15 mouse cellular contexts compared by ENCODE assay signal in the genomic region with DNA sequence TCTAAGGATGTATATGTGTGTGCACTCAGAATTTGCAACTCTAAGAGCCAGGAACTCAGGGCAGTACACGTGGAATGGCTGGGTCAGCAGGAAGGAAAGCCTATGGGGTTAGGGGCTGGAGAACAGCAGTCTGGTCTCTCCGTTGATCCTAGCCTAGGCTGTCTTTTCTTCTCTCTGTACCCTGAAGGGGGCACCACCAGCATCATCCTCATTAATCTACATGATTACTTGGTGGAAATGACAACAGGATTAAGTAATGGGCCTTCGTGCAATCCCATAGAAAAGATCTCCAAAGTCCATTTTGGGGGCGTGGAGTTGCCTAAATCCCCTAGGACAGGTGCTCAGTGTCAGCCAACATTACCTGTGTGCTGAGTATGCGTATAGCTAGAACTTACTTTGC. TPM values are rescaled to one million over a fixed set of nuclear protein-coding genes. Genes with fewer than 3 reads are reported as not detected.
DNase-seq lines count a peak whose midpoint lies in the region; ATAC-seq and TF ChIP-seq lines count a peak whose summit lies in the region.
"Had no signal": no experiment of that assay in that cellular context is flagged by ENCODE, and none has a peak within 500 bp of the region (broad histone marks: within the 10 kb centered on the region; RNA-seq: fewer than 3 reads in every experiment).

No protein-coding gene starts in this region.

- no peak overlapping the region for H3K4me2 ChIP-seq in midbrain, embryonic 16.5 days (ENCODE audit: low read length)
- H3K4me2 ChIP-seq: liver, embryonic 11.5 days had no signal

- H3K27me3 ChIP-seq in midbrain, embryonic 16.5 days (ENCODE audit: control insufficient read depth, insufficient read depth, low read depth, low read length), result no peaks in the 10 kb centered on the region
- H3K27me3 ChIP-seq in midbrain, embryonic 10.5 days (ENCODE audit: low read depth, poor library complexity, severe bottlenecking), result no peaks in the 10 kb centered on the region
- H3K27me3 ChIP-seq: Patski had no signal

- WGBS in midbrain, embryonic 16.5 days, result 78% methylated on average over 5 of the region's 5 CpGs
- WGBS in midbrain, embryonic 10.5 days, result 85% methylated on average over 5 of the region's 5 CpGs

- ATAC-seq in midbrain, embryonic 16.5 days, result no peak
- ATAC-seq: forebrain, embryonic 16.5 days; Patski had no signal

- peak; percentile 66 for TF ChIP-seq CTCF in layer of hippocampus, adult 2 months (conservative IDR thresholded peaks at IDR 0.05)

- H3K4me3 ChIP-seq in layer of hippocampus, adult 2 months, result no peak overlapping the region
- no peak overlapping the region for H3K4me3 ChIP-seq in midbrain, embryonic 16.5 days (ENCODE audit: low read depth, low read length)
- H3K4me3 ChIP-seq in midbrain, embryonic 10.5 days, result no peak overlapping the region

- peak overlapping the region; percentile 85 for H3K27ac ChIP-seq in layer of hippocampus, adult 2 months
- peak overlapping the region; percentile 89 for H3K27ac ChIP-seq in midbrain, embryonic 16.5 days (ENCODE audit: low read length)
- no peak overlapping the region for H3K27ac ChIP-seq in midbrain, embryonic 10.5 days (replicated peaks)
- H3K27ac ChIP-seq: kidney, postnatal 0 days had no signal

- DNase-seq in cerebellum, postnatal 14 days, result peak; percentile 45 to 48
- no peak for DNase-seq in cerebellum, adult 11-12 months
- no peak for DNase-seq in layer of hippocampus, adult 2 months (ENCODE audit: low spot score in 2 of 2)
- no peak for DNase-seq in layer of hippocampus, postnatal 25 days (ENCODE audit: extremely low spot score in 1 of 2, low spot score in 1 of 2)
- DNase-seq in midbrain, embryonic 10.5 days (ENCODE audit: low spot score), result no peak
- DNase-seq in retina, postnatal 7 days (ENCODE audit: low read depth, low spot score), result peak; percentile 4
- DNase-seq in right cerebral cortex, adult 18-20 months, result no peak
- DNase-seq: embryo, embryonic 11 days; gastrocnemius, postnatal 10 days; layer of hippocampus, adult 9-11 months had no signal

- H3K9ac ChIP-seq in midbrain, embryonic 16.5 days (ENCODE audit: low read depth, low read length), result no peak overlapping the region

- H3K4me1 ChIP-seq in midbrain, embryonic 16.5 days (ENCODE audit: control insufficient read depth, insufficient read depth, low read length), result peaks cover 25% of the 10 kb centered on the region
- peaks cover 13% of the 10 kb centered on the region for H3K4me1 ChIP-seq in midbrain, embryonic 10.5 days

- H3K36me3 ChIP-seq in midbrain, embryonic 16.5 days (ENCODE audit: control insufficient read depth, insufficient read depth, low read length), result peaks cover 10% of the 10 kb centered on the region; the same call in 1 of the 2 replicates
- H3K36me3 ChIP-seq in midbrain, embryonic 10.5 days, result peaks cover 29% of the 10 kb centered on the region

- H3K9me3 ChIP-seq in midbrain, embryonic 16.5 days (replicated peaks; ENCODE audit: control insufficient read depth, low read length, poor library complexity, severe bottlenecking), result no peaks in the 10 kb centered on the region
- H3K9me3 ChIP-seq in midbrain, embryonic 10.5 days (replicated peaks), result no peaks in the 10 kb centered on the region

RNA-seq across cellular contexts. Expression of gene Vac14, which starts 44.2 kb away (rescaled TPM):
- 10 to 100 TPM; 22.8 to 23.4 TPM for total RNA-seq in layer of hippocampus, adult 2 months (2021)
- 10 to 100 TPM; 23.7 to 24.5 TPM for total RNA-seq in layer of hippocampus, postnatal 25 days (2021)
- polyA plus RNA-seq in midbrain, embryonic 16.5 days (2015; fragmentation: Nextera tagmentation; extraction: Ambion mirVana), result 25.2 and 28.5 TPM in 2 replicates
- 27.7 and 28.1 TPM in 2 replicates for polyA plus RNA-seq in midbrain, embryonic 10.5 days (2016; fragmentation: Nextera tagmentation; extraction: Ambion mirVana)

RNA-seq across cellular contexts. Expression of gene Mtss1l, which starts 58.7 kb away (rescaled TPM):
- total RNA-seq in layer of hippocampus, adult 2 months (2021), result 100 to 1,000 TPM; 210 TPM
- 100 to 1,000 TPM; 206 to 252 TPM for total RNA-seq in layer of hippocampus, postnatal 25 days (2021)
- polyA plus RNA-seq in midbrain, embryonic 16.5 days (2015; fragmentation: Nextera tagmentation; extraction: Ambion mirVana), result 24.5 and 24.9 TPM in 2 replicates
- polyA plus RNA-seq in midbrain, embryonic 10.5 days (2016; fragmentation: Nextera tagmentation; extraction: Ambion mirVana), result 4.9 and 5.0 TPM in 2 replicates

Comparison
In these comparisons a context has a peak if more than half of its experiments do, and no peak if none do; other contexts are left out.
1. DNase-seq: peak in cerebellum, postnatal 14 days (2 of 2) and retina, postnatal 7 days (single experiment); none in cerebellum, adult 11-12 months (single experiment), layer of hippocampus, adult 2 months (0 of 2), layer of hippocampus, postnatal 25 days (0 of 2), midbrain, embryonic 10.5 days (single experiment) and right cerebral cortex, adult 18-20 months (single experiment).